Mouse (Mus musculus): ENCODE data around the gene Zbtb24. TPM values are rescaled to one million over a fixed set of nuclear protein-coding genes. Genes with fewer than 3 reads are reported as not detected.
"Not testable (repeated sequence)": the region's sequence is repeated elsewhere in the genome, so short reads cannot be mapped to it uniquely, and the experiment has no call there.

Zbtb24 gene
- 14.9 and 17.9 TPM in 2 replicates for polyA plus RNA-seq (2012; rRNA removed)

DNA sequence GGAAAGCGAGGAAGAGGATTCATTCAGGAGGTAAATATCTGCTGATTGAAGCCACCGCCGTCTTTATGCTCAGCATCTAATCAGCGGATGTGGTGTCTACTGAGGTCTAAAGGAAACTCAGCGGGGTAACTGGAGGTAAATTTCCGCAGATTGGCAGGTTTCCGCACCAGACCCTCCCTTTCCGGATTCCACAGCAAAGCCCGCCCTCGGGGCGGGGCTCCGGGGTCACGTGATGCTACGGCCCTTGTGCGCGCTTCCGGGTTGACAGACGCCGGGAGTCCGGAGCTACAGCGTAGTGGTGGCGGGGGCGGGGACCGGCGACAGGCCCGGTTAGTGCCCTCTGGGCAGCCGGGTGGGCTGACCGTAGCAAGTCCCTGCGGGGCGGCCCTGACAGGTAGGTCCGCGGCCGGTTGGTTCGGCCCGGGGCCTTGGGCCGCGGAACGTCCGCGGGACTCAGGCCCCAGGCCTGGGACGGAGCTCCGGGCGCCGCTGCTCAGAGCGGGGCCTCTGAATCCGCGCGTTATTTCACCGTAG lies at the start of gene Zbtb24:
TSS of gene Zbtb24 (plus strand) at position 247 of the 534 bp plus-strand sequence.
- H3K36me3 ChIP-seq (ENCODE audit: control insufficient read depth, insufficient read depth, low read length): no peaks in the 10 kb centered on the region
- peak within 1 kb of the TSS; percentile 91 for H3K27ac ChIP-seq (ENCODE audit: insufficient read depth, low read depth, low read length)
- WGBS: under 1% methylated on average over 49 of the region's 49 CpGs
- no peaks in the 10 kb centered on the region for H3K27me3 ChIP-seq (replicated peaks; ENCODE audit: control insufficient read depth, insufficient read depth, low read length)
- peak within 1 kb of the TSS; percentile 91 for H3K4me3 ChIP-seq (ENCODE audit: insufficient read depth, low read depth, low read length)
- DNase-seq: peak; percentile 98
- TF ChIP-seq CTCF (conservative IDR thresholded peaks at IDR 0.05; ENCODE audit: insufficient read depth, insufficient read length, low read depth, low read length): no peak
- peak; percentile 5 for TF ChIP-seq POLR2A (IDR thresholded peaks at IDR 0.05; ENCODE audit: low read depth, low read length)
- peaks cover 10% of the 10 kb centered on the region for H3K4me1 ChIP-seq (ENCODE audit: control insufficient read depth, insufficient read depth, low read length)

DNA sequence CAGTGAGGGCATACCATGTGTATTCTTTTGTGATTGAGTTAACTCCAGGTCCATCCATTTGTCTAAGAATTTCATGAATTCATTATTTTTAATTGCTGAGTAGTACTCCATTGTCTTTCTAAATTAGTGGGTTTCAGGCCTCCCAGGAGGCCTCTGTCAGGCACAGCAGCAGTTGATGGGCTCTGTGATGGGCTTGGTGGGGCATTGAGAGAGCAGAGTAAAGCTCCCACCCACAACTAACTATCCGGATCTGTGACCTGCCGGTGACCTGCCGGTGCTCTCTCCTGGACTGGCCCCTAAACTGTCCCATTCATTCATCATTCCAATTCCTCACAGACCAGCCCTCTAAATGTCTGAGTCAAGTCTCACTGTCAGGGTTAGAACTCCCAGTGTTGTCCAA lies 49.1 kb upstream of the Zbtb24 start:
- no peaks in the 10 kb centered on the region for H3K36me3 ChIP-seq (ENCODE audit: control insufficient read depth, insufficient read depth, low read length)
- DNase-seq: no peak
- H3K4me3 ChIP-seq (ENCODE audit: insufficient read depth, low read depth, low read length): no peak overlapping the region
- no peak for TF ChIP-seq POLR2A (IDR thresholded peaks at IDR 0.05; ENCODE audit: low read depth, low read length)
- no peak for TF ChIP-seq CTCF (conservative IDR thresholded peaks at IDR 0.05; ENCODE audit: insufficient read depth, insufficient read length, low read depth, low read length)
- H3K27ac ChIP-seq (ENCODE audit: insufficient read depth, low read depth, low read length): no peak overlapping the region
- no peaks in the 10 kb centered on the region for H3K27me3 ChIP-seq (replicated peaks; ENCODE audit: control insufficient read depth, insufficient read depth, low read length)
- H3K4me1 ChIP-seq (ENCODE audit: control insufficient read depth, insufficient read depth, low read length): no peaks in the 10 kb centered on the region
- WGBS: 90% methylated on average over 3 of the region's 3 CpGs

DNA sequence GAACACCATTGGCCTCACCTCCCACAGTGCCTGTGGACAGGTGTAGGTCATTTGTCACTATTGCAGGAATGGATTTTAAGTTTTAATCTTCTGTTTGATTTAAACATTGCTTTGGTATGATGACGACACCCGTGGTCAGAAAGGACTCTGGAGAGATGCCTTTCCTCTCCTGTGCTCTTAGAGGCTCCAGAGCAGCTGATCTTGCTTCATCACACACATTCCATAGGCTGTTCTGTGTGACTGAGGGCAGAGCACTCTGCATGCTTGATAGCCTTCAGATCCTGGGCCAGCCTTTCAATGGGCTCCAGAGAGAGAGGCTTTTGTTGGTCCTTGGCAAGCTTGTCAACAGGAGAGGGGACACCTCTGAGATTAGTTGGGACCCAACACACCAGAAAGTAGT lies 46.8 kb upstream of the Zbtb24 start:
- Histone ChIP-seq H3K27ac (ENCODE audit: insufficient read depth, low read depth, low read length) (no peak overlapping the region), H3K4me3 (ENCODE audit: insufficient read depth, low read depth, low read length) (no peak overlapping the region), H3K4me1 (ENCODE audit: control insufficient read depth, insufficient read depth, low read length) (no peaks in the 10 kb centered on the region), H3K36me3 (ENCODE audit: control insufficient read depth, insufficient read depth, low read length) (no peaks in the 10 kb centered on the region), H3K27me3 (replicated peaks; ENCODE audit: control insufficient read depth, insufficient read depth, low read length) (no peaks in the 10 kb centered on the region)
- 67% methylated on average over 2 of the region's 2 CpGs for WGBS
- DNase-seq: no peak
- no peak for TF ChIP-seq CTCF (conservative IDR thresholded peaks at IDR 0.05; ENCODE audit: insufficient read depth, insufficient read length, low read depth, low read length)
- no peak for TF ChIP-seq POLR2A (IDR thresholded peaks at IDR 0.05; ENCODE audit: low read depth, low read length)

DNA sequence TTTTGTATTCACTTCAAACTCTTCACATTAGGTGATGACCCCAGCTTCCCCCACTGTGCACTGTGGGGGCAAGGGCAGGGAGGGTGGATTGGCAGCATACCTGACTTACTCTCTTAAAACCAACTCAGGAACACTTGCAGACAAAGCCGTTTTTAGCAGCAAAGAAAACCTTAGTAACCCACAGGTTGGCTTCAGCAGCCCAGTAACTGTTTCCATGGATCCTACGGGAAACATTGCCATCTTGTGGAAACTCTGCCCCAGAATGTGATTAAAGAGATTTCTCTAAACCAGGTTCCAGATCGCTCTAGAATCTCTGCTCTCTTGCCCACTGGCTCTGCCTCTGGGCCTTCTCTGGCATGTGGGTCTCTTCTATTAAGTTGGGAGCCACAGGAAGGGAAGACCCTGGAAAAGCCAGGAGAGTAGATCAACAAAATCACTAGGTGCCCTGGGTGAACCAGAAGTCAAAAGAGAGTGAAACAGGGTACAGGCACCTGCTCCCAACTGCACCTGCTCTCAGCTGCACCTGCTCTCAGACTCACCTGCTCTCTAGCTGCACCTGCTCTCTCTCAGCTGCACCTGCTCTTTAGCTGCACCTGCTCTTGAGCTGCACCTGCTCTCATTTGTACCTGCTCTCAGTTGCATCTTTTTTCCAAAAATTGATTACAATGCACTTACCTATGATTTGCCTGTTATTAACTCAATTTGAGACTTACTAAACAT lies 46.1 kb upstream of the Zbtb24 start:
- no peak overlapping the region for H3K27ac ChIP-seq (ENCODE audit: insufficient read depth, low read depth, low read length)
- DNase-seq: peak; percentile 11
- TF ChIP-seq POLR2A (IDR thresholded peaks at IDR 0.05; ENCODE audit: low read depth, low read length): no peak
- 0 out of 2 replicates have a peak, but pooled peaks have one; percentile 11 for TF ChIP-seq CTCF (conservative IDR thresholded peaks at IDR 0.05; ENCODE audit: insufficient read depth, insufficient read length, low read depth, low read length)
- H3K4me3 ChIP-seq (ENCODE audit: insufficient read depth, low read depth, low read length): no peak overlapping the region
- no peaks in the 10 kb centered on the region for H3K27me3 ChIP-seq (replicated peaks; ENCODE audit: control insufficient read depth, insufficient read depth, low read length)
- H3K4me1 ChIP-seq (ENCODE audit: control insufficient read depth, insufficient read depth, low read length): no peaks in the 10 kb centered on the region
- WGBS: 35% methylated on average over 3 of the region's 3 CpGs
- no peaks in the 10 kb centered on the region for H3K36me3 ChIP-seq (ENCODE audit: control insufficient read depth, insufficient read depth, low read length)

DNA sequence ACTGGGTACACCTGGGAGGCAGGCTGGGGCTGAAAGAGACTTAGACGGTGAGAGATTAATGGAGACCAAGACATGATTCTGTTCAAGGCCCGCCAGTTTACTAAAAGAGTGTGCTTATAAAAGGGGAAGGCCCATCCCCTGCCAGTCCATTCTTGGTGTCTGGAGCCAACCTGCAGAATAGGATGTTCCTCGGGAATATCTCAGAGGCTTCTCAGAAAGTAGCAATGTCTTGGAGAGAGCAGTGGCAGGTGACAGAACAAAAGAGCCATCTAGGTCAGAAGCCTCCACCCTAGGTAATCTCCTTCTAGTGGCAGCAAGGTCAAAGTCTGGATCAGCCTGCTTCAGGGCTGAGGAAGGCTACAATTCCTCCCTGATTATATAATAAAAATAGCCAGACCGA lies 40.0 kb upstream of the Zbtb24 start:
- not testable (repeated sequence) for H3K36me3 ChIP-seq (ENCODE audit: control insufficient read depth, insufficient read depth, low read length); H3K4me1 ChIP-seq (ENCODE audit: control insufficient read depth, insufficient read depth, low read length); H3K27me3 ChIP-seq (replicated peaks; ENCODE audit: control insufficient read depth, insufficient read depth, low read length); H3K27ac ChIP-seq (ENCODE audit: insufficient read depth, low read depth, low read length); H3K4me3 ChIP-seq (ENCODE audit: insufficient read depth, low read depth, low read length); DNase-seq
- 94% methylated on average over 4 of the region's 4 CpGs for WGBS

DNA sequence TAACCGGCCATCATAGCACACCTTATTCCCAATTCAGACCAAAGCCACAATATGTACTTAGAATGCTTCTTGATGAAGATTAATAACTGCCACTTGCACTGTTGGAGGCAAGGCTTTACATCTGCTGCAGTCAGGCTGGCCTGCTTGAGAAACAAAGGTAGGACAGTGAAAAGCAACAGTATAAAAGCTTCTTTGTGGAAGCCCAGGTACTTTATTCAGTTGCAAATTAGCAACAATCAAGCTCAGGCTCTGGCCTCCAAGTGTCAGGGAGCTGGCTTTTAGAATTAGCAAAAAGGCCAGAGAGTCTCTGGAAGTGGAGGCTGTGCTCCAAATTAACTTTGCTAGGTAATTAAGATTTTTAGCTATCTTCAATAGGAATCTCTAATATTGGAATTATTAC lies 39.4 kb upstream of the Zbtb24 start:
- H3K4me3 ChIP-seq (ENCODE audit: insufficient read depth, low read depth, low read length); H3K27ac ChIP-seq (ENCODE audit: insufficient read depth, low read depth, low read length); DNase-seq; H3K4me1 ChIP-seq (ENCODE audit: control insufficient read depth, insufficient read depth, low read length); H3K27me3 ChIP-seq (replicated peaks; ENCODE audit: control insufficient read depth, insufficient read depth, low read length); H3K36me3 ChIP-seq (ENCODE audit: control insufficient read depth, insufficient read depth, low read length): not testable (repeated sequence)
- WGBS: 98% methylated on average over 1 of the region's 1 CpGs

DNA sequence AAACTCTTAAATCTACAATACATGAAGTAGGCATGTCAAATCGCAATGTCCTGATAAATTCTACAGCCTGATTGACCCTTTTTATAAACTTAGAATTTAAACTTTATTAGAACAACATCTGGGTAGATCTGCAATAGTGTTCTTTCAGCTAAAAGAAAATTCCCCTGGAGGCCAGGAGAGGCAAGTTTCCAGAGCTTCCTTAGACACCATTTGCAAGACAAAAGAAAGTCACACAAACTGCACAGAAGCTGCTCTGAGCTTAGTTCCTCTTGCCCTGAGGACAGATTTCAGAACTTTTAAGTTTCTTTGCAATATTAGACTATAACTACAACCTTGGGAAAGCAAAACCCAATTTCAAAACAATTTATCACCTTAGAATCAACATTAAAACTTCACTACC lies 36.7 kb upstream of the Zbtb24 start:
- H3K4me1 ChIP-seq (ENCODE audit: control insufficient read depth, insufficient read depth, low read length); H3K4me3 ChIP-seq (ENCODE audit: insufficient read depth, low read depth, low read length); H3K27me3 ChIP-seq (replicated peaks; ENCODE audit: control insufficient read depth, insufficient read depth, low read length); DNase-seq; H3K27ac ChIP-seq (ENCODE audit: insufficient read depth, low read depth, low read length); H3K36me3 ChIP-seq (ENCODE audit: control insufficient read depth, insufficient read depth, low read length): not testable (repeated sequence)
- WGBS: 96% methylated on average over 1 of the region's 1 CpGs

DNA sequence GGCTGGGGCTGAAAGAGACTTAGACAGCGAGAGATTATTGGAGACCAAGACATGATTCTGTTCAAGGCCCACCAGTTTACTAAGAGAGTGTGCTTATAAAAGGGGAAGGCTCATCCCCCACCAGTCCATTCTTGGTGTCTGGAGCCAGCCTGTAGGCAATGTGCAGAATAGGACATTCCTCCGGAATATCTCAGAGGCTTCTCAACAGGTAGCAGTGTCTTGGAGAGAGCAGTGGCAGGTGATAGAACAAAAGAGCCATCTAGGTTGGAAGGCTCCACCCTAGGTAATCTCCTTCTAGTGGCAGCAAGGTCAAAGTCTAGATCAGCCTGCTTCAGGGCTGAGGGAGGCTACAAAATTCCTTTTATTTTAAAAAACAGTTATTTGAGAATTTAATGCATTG lies 34.8 kb upstream of the Zbtb24 start:
- H3K27me3 ChIP-seq (replicated peaks; ENCODE audit: control insufficient read depth, insufficient read depth, low read length); H3K4me1 ChIP-seq (ENCODE audit: control insufficient read depth, insufficient read depth, low read length); H3K27ac ChIP-seq (ENCODE audit: insufficient read depth, low read depth, low read length); DNase-seq; H3K36me3 ChIP-seq (ENCODE audit: control insufficient read depth, insufficient read depth, low read length); H3K4me3 ChIP-seq (ENCODE audit: insufficient read depth, low read depth, low read length): not testable (repeated sequence)
- WGBS: 85% methylated on average over 2 of the region's 2 CpGs

Measured in kidney, adult 2 months (tissue).